Mouse (Mus musculus): ENCODE data around the gene B3gnt3. TPM values are rescaled to one million over a fixed set of nuclear protein-coding genes. Genes with fewer than 3 reads are reported as not detected.
"Not testable (repeated sequence)": the region's sequence is repeated elsewhere in the genome, so short reads cannot be mapped to it uniquely, and the experiment has no call there.

The B3gnt3 gene
- polyA plus RNA-seq, 1 experiment, result 5.2 TPM

- Histone ChIP-seq H3K36me3 (ENCODE audit: control insufficient read depth, insufficient read depth, low read length) (no peaks in the 10 kb centered on the region), H3K27me3 (ENCODE audit: control insufficient read depth, insufficient read depth, low read length) (no peaks in the 10 kb centered on the region; the same call in 1 of the 2 replicates), H3K27ac (ENCODE audit: insufficient read depth, low read length) (no peak overlapping the region), H3K4me3 (ENCODE audit: extremely low read depth, insufficient read depth, insufficient read length) (peak overlapping the region; percentile 61; the same call in 1 of the 2 replicates), H3K4me1 (ENCODE audit: control insufficient read depth, insufficient read depth, insufficient read length) (no peaks in the 10 kb centered on the region)
- WGBS, result 30% methylated on average over 29 of the region's 29 CpGs
- TF ChIP-seq POLR2A (IDR thresholded peaks at IDR 0.05; ENCODE audit: low read depth, low read length), result no peak
- no peak for TF ChIP-seq CTCF (IDR thresholded peaks at IDR 0.05; ENCODE audit: extremely low read depth, insufficient read depth, insufficient read length, insufficient replicate concordance)
- no peak for DNase-seq (ENCODE audit: low read depth in 1 of 2, low spot score in 2 of 2)
Measured at GRCm38 (mm10) chr8:71700493-71701269, 908 bp downstream of the B3gnt3 start.

GRCm38 (mm10) chr8:71695456-71695855 is 6.1 kb downstream of the B3gnt3 start:
- TF ChIP-seq CTCF (IDR thresholded peaks at IDR 0.05; ENCODE audit: extremely low read depth, insufficient read depth, insufficient read length, insufficient replicate concordance), result peak; percentile 22; the same call in 1 of the 2 replicates

GRCm38 (mm10) chr8:71693166-71694041 is 8.2 kb downstream of the B3gnt3 start:
- Histone ChIP-seq H3K4me3 (ENCODE audit: extremely low read depth, insufficient read depth, insufficient read length) (peak overlapping the region; percentile 37), H3K36me3 (ENCODE audit: control insufficient read depth, insufficient read depth, low read length) (no peaks in the 10 kb centered on the region), H3K27ac (ENCODE audit: insufficient read depth, low read length) (no peak overlapping the region), H3K4me1 (ENCODE audit: control insufficient read depth, insufficient read depth, insufficient read length) (peaks cover 17% of the 10 kb centered on the region), H3K27me3 (ENCODE audit: control insufficient read depth, insufficient read depth, low read length) (peaks cover 12% of the 10 kb centered on the region)
- WGBS, result 10% methylated on average over 68 of the region's 68 CpGs
- TF ChIP-seq POLR2A (IDR thresholded peaks at IDR 0.05; ENCODE audit: low read depth, low read length) (no peak), CTCF (IDR thresholded peaks at IDR 0.05; ENCODE audit: extremely low read depth, insufficient read depth, insufficient read length, insufficient replicate concordance) (no peak)
- DNase-seq (ENCODE audit: low read depth in 1 of 2, low spot score in 2 of 2), result no peak

More at GRCm38 (mm10) chr8:71695456-71695855, 6.1 kb downstream of the B3gnt3 start:
- H3K27ac ChIP-seq (ENCODE audit: insufficient read depth, low read length); H3K36me3 ChIP-seq (ENCODE audit: control insufficient read depth, insufficient read depth, low read length); H3K4me3 ChIP-seq (ENCODE audit: extremely low read depth, insufficient read depth, insufficient read length); DNase-seq (ENCODE audit: low read depth in 1 of 2, low spot score in 2 of 2): not testable (repeated sequence)
- H3K4me1 ChIP-seq (ENCODE audit: control insufficient read depth, insufficient read depth, insufficient read length), result peaks cover 14% of the 10 kb centered on the region
- 77% methylated on average over 12 of the region's 12 CpGs for WGBS
- peaks cover 12% of the 10 kb centered on the region for H3K27me3 ChIP-seq (ENCODE audit: control insufficient read depth, insufficient read depth, low read length)

- Histone ChIP-seq H3K4me1 (ENCODE audit: control insufficient read depth, insufficient read depth, insufficient read length) (peaks cover 17% of the 10 kb centered on the region), H3K4me3 (ENCODE audit: extremely low read depth, insufficient read depth, insufficient read length) (peak overlapping the region; percentile 37; the same call in 1 of the 2 replicates), H3K27me3 (ENCODE audit: control insufficient read depth, insufficient read depth, low read length) (peaks cover 12% of the 10 kb centered on the region), H3K27ac (ENCODE audit: insufficient read depth, low read length) (no peak overlapping the region), H3K36me3 (ENCODE audit: control insufficient read depth, insufficient read depth, low read length) (peaks cover 2% of the 10 kb centered on the region; the same call in 1 of the 2 replicates)
- 4% methylated on average over 30 of the region's 30 CpGs for WGBS
- DNase-seq (ENCODE audit: low read depth in 1 of 2, low spot score in 2 of 2), result no peak
- TF ChIP-seq CTCF (IDR thresholded peaks at IDR 0.05; ENCODE audit: extremely low read depth, insufficient read depth, insufficient read length, insufficient replicate concordance) (no peak), POLR2A (IDR thresholded peaks at IDR 0.05; ENCODE audit: low read depth, low read length) (no peak)
Measured at GRCm38 (mm10) chr8:71692509-71692908, 9.1 kb downstream of the B3gnt3 start.

GRCm38 (mm10) chr8:71689028-71689427 is 12.6 kb downstream of the B3gnt3 start, which contains the start of gene Insl3:
Insl3 (plus strand) TSS chr8:71689214.
- H3K27me3 ChIP-seq (ENCODE audit: control insufficient read depth, insufficient read depth, low read length), result peaks cover 9% of the 10 kb centered on the region

GRCm38 (mm10) chr8:71687616-71688015 is 14.0 kb downstream of the B3gnt3 start:
- Histone ChIP-seq H3K36me3 (ENCODE audit: control insufficient read depth, insufficient read depth, low read length) (peaks cover 23% of the 10 kb centered on the region), H3K4me3 (ENCODE audit: extremely low read depth, insufficient read depth, insufficient read length) (no peak overlapping the region), H3K27ac (ENCODE audit: insufficient read depth, low read length) (no peak overlapping the region), H3K27me3 (ENCODE audit: control insufficient read depth, insufficient read depth, low read length) (peaks cover 1% of the 10 kb centered on the region; the same call in 1 of the 2 replicates), H3K4me1 (ENCODE audit: control insufficient read depth, insufficient read depth, insufficient read length) (peaks cover 3% of the 10 kb centered on the region; the same call in 1 of the 2 replicates)
- no peak for DNase-seq (ENCODE audit: low read depth in 1 of 2, low spot score in 2 of 2)
- WGBS, result 87% methylated on average over 8 of the region's 8 CpGs
- TF ChIP-seq CTCF (IDR thresholded peaks at IDR 0.05; ENCODE audit: extremely low read depth, insufficient read depth, insufficient read length, insufficient replicate concordance) (no peak), POLR2A (IDR thresholded peaks at IDR 0.05; ENCODE audit: low read depth, low read length) (no peak)

More at GRCm38 (mm10) chr8:71689028-71689427, 12.6 kb downstream of the B3gnt3 start, which contains the start of gene Insl3:
- no peak for DNase-seq (ENCODE audit: low read depth in 1 of 2, low spot score in 2 of 2)
- no peak within 1 kb of the TSS for H3K4me3 ChIP-seq (ENCODE audit: extremely low read depth, insufficient read depth, insufficient read length)
- peaks cover 18% of the 10 kb centered on the region for H3K36me3 ChIP-seq (ENCODE audit: control insufficient read depth, insufficient read depth, low read length)
- TF ChIP-seq CTCF (IDR thresholded peaks at IDR 0.05; ENCODE audit: extremely low read depth, insufficient read depth, insufficient read length, insufficient replicate concordance), result no peak
- TF ChIP-seq POLR2A (IDR thresholded peaks at IDR 0.05; ENCODE audit: low read depth, low read length), result no peak
- WGBS, result 71% methylated on average over 33 of the region's 33 CpGs
- H3K27ac ChIP-seq (ENCODE audit: insufficient read depth, low read length), result no peak within 1 kb of the TSS
- H3K4me1 ChIP-seq (ENCODE audit: control insufficient read depth, insufficient read depth, insufficient read length), result peaks cover 16% of the 10 kb centered on the region

Data from spleen, adult 2 months (tissue).